Mouse (Mus musculus): ENCODE measurements around the gene Esrra. TPM values are rescaled to one million over a fixed set of nuclear protein-coding genes. Genes with fewer than 3 reads are reported as not detected.

Gene Esrra
- total RNA-seq, 2 experiments from 2014 or later: 44.1 to 44.7 TPM

DNA sequence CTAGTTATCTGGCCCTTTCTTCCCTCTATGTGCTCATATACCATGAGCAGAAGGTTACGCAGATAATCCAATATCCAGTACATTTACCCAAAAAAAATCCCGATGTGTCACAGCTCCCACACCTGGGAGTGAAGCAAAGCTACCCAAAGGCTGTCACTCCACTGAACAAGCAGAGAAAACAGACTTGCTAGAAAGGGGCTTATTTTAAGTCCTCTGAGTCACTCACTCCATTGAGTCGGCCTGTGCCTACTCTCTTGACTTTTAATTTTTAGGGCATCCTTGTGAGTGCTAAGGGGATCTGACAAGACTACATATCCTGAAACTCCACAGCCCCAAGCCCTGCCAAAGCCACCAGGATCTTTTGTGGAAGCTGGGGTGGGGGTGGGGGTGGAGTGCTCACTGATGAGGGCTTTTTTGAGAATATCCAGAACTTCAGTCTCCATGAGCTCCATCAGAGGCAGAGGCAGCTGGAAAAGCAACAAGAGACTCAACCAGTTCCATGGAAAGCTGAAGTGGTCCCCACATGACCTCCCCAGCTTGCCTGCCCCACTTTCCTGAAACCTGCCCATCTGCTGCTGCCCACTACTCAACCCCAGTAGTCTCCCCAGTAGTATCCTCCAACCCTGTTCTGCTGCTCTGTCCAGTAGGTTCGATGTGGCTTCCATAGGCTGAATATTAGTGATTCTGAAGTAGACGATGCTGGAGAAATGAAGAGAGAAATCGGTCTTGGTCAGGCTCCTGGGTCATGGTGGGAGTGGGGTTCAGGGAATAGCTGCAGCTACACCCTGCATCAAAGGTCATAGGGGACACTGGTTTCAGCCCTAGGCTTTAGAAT lies 1.5 kb upstream of the Esrra start:
- no peak for DNase-seq (ENCODE audit: low spot score in 2 of 2)

DNA sequence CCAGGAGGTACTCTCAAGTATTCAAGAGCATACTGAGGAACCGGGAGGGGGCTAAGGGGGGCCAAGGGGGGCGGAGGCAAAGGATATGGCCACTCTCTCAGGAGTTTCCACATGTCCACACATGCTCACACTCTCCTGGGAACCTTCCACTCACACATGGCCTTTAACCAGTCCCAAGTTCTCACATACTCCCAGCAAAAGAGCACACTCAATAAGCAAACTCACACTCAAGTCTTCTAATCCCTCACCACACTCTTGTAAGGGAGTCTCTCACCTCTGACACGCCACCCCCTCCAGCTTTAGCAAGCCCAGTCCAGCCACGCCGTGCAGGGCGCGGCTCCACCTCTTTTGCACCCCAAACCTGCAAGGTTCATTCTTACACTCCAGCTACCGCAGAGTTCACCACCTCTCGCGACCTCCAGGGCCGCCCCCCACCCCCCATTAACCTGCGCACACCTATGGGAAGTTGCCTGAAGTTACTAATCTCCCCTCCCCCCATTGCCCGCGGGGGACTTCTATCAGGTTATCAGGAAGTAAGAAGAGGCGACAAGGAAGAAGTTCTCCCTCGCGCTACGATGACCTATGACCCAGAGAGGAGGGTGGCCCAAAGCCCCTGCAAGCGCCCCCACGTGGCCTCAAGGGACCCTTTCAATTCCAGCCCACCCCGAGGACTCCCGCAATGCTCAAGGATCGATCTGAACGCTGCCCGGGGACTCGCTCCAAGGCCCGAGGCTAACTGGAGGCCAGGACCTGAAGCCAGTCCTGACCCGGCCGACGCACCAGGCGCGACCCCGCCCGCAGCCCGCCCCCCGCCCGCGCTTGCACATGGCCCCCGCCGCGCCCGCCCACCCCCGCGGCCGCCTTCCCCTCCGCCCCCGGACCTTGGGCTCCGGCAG lies 624 bp downstream of the Esrra start:
- peak in 1 of 2 experiments; percentile 33 for DNase-seq (ENCODE audit: low spot score in 2 of 2)

DNA sequence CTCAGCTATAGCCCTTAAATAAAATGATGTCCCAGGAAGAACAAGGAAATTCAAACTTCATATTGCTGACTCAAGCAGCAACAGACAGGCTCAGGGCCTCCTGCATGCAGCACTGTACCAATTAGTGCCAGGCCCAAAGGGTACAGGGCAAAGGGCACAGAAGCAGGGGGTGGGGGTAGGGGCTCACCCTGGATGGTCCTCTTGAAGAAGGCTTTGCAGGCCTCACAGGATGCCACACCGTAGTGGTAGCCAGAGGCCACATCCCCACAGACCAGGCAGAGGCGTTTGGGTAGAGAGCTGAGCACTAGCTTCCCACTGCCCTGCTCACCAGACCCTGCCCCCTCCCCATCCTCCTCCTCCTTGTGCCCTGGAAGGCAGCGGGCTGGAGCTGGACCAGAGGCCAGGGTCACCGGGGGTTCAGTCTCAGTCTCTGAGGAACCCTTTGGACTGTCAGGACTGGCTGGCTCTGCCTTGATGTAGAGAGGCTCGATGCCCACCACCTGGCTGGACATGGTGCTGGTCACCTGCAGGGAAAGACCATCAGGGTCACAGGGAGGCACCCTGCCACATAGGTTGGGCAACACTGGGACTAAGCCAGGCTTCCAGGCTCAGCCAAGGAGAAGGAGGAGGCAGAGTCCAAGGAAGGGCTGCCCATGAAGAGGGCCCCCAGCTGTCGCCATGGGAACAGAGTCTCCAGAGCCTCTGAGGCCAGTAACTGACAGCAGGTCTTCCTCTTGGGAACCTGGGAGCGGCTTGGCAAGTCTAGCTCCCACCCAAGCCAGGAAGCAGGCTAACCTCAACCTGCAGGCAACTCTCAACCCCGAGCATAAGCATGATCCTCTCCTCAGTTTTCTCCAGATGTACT lies 1.5 kb downstream of the Esrra start:
- DNase-seq (ENCODE audit: low spot score in 2 of 2): peak in 1 of 2 experiments; percentile 36

DNA sequence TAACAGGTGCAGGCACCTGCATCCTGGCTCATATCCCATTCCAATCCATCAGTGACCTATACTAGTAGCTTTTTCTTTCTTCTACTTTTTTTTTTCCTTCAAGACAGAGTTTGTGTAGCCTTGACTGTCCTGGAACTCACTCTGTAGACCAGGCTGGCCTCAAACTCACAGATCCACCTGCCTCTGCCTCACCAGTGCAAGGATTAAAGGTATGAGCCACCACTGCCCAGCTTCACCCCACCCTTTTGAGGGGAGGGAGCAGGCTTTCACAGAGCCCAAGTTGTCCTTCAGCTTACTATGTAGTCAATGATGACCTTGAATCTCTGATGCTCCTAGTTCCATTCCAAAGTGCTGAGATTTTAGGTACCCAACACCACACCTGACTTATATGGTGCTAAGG lies 2.2 kb downstream of the Esrra start:
- DNase-seq (ENCODE audit: low spot score in 2 of 2): no peak

DNA sequence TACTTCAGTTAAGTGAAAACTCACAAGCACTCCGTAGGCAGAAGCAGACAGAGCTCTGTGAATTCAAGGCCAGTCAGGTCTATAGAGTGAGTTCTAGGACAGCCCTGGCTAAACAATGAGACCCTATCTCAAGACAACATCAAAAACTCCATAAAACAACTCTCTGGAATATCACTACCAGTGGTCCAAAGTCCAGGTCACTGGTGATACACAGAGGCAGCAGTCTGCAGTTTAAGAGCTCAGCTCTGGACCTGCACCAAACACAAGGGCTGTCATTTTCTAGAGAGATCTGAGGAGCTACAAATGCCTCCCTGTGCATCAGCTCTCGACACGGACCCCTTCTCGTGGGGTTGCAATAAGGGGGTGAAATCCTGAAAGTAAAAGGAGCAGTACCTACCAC lies 3.3 kb downstream of the Esrra start:
- no peak for DNase-seq (ENCODE audit: low spot score in 2 of 2)

DNA sequence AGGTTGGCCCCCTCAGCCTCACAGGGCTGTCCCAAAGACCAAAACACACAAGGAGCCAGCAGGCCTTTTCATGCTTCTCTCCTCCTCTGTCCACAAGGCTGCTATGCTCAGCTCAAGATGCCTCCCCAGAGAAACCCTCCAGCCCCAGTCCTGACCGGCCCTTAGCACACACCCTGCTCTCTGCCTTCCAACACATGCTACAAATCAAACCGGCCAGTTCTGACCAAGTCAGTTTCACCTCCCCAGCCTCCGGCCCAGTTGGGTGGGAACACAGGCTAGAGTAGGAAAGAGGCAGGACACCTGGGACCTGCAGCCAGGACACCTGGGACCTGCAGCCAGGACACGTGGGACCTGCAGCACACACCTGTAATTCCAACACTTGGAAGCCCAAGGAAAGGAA lies 5.1 kb downstream of the Esrra start:
- peak in 1 of 2 experiments; percentile 16 for DNase-seq (ENCODE audit: low spot score in 2 of 2)

DNA sequence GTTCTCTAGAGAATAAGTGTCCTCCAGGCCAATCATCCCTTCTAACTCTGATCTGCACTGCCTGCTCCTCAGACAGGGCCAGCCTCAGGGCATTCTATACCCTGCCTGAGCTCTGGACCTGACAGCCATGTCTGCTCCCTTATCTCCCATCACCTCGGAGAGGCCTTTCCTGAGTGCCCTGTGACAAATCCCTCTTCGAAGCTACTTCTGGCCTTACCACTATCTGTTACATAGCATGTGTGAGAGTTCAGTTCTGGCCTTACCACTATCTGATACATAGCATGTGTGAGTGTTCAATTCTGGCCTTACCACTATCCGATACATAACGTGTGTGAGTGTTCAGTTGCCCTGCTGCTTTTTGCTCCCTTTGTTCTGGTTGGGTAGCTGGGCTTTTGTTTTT lies 6.3 kb downstream of the Esrra start:
- no peak for DNase-seq (ENCODE audit: low spot score in 2 of 2)

DNA sequence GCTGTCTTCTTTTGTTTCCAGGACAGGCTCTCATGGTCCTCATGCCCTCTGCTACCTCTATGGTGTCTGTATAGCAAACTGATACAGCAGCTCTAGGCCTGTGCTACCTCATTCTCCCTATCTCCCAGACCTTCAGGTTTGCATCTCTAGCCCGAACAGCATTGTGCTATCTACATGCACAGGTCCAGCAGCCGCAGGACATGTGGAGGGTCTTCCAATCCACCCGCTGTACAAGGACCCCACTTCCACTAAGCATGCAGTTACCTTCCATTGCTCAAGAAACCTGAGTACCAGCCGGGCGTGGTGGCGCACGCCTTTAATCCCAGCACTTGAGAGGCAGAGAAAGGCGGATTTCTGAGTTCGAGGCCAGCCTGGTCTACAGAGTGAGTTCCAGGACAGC lies 7.1 kb downstream of the Esrra start:
- no peak for DNase-seq (ENCODE audit: low spot score in 2 of 2)

DNA sequence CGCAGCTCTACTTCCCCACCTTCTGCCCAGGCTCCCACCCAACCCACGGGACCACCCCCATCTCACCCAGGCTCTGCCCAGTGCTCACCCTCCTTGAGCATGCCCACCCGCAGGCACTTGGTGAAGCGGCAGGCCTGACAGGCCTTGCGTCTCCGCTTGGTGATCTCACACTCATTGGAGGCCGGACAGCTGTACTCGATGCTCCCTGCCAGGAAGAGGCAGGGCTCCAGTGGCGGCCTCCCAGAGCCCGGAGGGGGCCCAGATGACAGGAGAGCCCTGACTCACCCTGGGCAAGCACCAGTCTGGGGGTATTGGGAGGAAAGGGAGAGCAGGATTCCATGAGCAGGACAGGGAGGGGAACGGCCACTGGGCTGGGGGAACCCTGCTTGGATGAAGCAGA lies 7.6 kb downstream of the Esrra start:
- DNase-seq (ENCODE audit: low spot score in 2 of 2): peak in 1 of 2 experiments; percentile 40

DNA sequence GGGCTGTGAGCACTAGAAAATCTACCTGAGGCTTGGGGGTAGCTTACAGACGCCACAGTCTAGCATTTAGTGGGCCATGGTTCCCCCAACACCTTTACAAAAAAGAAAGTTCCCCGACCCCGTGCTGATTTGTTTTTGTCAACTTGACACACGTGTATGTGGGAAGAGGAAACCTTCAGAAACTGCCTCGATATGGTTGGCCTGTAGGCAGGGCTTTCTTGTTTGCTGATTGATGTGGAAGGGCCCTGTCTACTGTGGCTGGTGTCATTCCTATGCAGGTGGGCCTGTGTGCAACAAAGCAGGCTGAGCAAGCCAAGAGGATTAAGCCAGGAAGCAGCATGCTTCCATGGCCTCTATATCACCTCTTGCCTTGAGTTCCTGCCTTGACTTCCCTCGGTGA lies 8.6 kb downstream of the Esrra start:
- DNase-seq (ENCODE audit: low spot score in 2 of 2): no peak

DNA sequence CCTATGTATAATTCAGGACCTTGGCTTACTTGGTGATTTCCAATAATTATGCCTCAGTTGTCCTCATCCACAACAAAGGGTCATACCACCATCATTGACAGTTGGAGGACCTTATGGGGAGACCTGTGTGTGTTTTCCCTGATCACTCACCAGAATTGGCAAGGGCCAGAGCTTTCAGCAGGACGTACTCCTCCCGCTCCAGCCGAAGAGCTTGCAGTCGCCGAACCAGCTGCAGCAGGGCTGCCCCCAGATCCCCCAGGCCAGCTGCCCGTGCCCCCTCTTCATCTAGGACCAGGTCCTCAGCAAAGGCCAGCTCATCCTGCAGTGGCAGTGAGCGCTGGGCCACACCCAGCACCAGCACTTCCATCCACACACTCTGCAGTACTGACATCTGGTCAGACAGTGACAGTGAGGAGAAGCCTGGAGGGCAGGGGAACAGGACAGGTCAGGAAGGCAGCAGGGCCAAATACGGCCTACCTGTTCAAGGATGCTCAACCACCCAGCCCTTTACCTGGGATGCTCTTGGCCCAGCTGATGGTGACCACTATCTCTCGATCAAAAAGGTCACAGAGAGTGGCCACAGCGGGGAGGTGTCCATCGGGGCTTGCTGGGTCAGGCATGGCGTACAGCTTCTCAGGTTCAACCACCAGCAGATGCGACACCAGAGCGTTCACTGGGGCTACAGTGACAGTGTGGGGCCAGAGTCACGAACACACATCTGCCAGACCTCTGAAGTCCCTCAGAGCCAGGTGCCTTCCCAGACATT lies 9.2 kb downstream of the Esrra start:
- no peak for DNase-seq (ENCODE audit: low spot score in 2 of 2)

DNA sequence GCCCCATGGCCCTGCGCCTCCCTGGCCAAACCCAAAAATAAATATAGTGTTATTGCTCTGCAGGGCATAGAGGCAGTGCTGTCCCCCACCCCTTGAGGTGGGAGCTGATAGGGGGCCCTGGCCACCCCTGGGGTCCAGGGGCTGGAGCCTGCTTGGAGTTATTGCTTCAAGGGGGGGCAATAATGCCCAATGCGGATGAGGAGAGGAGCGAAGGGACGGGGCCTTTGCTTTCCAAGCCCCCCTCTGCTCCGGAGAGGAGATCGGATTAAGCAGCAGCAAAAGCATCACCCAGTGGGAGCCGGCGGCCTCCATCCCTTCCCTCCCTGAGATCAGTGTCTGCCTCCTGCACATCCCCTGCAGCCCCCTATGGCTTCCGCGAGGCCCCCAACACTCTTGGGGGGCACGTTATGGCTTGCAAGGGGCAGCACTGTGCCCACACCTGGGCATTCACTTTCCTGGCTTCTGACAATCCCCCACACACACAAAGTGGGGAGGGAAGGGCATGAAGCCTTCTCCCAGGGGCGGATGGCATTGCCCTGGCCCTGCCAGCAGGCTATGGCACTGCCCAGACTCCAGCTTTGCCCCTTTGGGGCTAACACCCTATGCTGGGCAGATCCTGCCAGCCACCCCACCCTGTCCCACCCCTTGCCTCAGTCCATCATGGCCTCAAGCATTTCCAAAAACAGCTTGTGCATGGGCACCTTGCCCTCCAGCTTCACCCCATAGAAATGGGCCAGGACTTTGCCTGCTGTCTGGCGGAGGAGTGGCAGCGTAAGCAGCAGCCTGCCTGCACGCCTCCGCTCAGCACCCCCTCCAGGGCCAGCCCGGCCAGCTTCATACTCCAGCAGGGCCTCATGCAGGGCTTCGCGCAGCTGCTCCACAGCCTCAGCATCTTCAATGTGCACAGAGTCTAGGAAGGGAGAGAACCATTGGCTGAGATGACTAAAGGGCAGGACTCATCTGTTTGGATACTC lies 10.2 kb downstream of the Esrra start:
- DNase-seq (ENCODE audit: low spot score in 2 of 2): no peak

DNA sequence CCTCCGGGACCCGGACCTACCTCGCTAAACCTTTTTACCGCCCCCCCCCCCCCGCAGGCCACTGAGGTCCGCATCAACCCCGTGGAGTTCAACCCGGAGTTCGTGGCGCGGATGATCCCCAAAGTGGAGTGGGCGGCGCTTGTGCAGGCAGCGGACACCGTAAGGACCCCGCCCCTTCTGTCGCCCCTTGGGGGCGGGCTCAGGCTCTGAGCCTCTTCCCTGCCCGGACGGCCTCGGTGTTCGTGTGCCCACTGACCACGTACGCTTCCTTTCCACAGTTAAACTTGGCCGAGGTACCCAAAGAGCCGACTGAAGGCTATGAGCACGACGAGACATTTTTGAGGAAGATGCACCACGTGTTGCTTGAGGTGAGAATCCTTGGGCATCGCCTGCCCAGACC lies 11.3 kb downstream of the Esrra start:
- peak in 1 of 2 experiments; percentile 60 for DNase-seq (ENCODE audit: low spot score in 2 of 2)

DNA sequence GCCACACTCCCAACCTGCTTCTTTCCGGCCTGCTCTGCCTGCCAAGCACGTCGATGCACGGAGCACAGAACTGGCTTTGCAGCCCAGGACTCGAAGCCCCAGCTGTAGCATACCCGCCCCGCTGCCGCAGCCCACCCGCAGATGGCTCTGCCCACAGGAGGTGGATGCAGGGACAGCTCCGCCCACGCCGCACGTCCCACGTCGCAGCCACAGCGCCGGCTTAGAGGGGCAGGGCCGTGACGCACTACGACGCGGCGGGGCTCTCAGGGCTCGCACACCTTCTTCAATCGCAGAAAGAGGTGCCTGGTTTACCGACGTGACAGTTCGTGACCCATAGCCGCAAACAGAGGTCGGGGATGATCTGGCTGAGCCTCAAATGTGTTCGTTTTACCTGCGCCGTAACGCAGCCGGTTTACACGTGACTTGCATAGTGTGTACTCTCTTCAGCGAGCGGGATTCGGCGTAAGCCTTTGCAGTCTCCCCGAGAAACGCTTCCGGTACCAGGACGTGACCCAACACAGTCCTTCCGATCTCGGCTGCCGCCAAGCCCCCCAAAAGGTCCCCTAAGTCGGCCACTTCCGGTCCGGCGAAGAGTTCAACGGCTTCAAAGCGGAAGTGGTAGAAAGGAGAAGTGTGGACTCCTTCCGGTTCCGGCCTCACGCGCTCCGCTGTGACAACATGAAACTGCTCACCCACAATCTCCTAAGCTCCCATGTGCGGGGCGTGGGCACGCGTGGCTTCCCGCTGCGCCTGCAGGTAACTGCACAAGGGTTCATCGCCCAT lies 11.9 kb downstream of the Esrra start, which contains the start of the genes Trmt112 and Prdx5:
Trmt112 (plus strand) TSS at position 192 of the 783 bp plus-strand sequence.
Prdx5 (minus strand) TSS at position 600 of the 783 bp plus-strand sequence.
- peak; percentile 76 to 90 for DNase-seq (ENCODE audit: low spot score in 2 of 2)

DNA sequence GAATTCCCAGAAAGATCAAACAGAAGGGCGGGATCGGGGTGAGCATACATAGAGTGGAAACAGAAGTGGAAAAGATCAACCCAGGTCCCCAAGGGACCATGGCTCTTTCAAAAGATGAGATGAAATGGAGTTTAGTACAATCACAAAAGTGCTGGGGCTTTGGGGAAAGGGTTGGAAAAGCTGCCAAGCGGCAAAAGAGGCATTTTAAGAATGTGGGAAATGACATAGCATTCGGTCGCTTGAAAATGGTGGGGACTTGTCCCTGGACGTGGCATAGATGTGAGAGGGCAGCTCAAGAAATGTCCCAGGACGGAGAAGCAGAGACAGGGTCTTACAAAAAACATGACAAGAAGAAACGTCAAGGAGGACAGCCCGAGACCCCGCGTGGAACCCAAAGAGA lies 12.6 kb downstream of the Esrra start:
- no peak for DNase-seq (ENCODE audit: low spot score in 2 of 2)

DNA sequence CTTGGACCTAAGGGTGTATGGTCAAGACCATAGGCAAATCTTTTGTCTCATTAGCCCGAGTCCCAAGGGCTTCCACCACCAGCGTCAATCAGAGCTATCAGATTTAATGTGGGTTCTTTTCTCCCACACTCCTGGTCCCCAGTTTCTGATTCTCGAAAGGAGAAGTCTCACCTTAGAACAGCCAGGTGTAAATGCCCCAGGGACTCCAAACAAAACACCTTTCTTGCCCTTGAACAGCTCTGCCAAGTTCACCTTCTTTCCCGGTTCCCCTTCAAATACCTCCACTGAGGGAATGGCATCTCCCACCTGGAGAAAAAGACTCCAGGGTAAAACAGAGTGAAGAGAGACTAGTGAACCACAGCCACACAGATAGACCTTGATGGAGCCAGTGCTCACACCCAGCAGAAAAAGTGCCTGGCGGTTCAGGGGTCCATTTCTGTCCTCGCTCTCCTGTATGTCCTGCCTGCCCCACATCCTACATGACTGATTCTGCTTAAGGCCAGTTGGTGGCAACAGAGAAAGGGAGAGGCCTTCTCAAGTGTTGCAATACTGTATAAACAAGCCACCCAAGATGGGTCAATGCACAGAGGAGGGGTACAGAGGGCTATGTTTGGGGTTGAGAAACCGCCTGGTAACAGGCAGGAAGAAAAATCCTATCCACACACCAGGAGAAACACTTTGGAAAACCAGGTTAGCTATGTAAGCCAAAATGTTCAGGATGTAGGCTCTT lies 13.6 kb downstream of the Esrra start:
- DNase-seq (ENCODE audit: low spot score in 2 of 2): no peak

DNA sequence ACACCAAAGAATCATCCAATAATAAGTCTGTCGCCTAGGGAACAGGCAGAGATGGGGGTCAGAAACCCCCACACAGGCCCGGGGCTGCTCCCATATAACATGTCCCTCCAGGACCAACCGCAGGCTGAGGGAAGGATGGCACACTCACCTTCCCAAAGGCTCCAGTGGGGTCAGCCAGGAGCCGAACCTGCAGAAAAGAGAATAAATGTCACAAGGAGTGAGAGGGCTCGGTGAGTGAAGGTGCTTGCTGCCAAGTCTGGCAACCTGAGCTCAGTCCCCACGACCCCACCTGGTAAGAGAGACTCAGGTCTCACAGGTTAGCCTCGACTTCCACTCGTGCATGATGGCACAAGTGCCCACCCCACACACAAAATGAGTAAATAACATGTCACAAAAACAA lies 14.5 kb downstream of the Esrra start:
- no peak for DNase-seq (ENCODE audit: low spot score in 2 of 2)

DNA sequence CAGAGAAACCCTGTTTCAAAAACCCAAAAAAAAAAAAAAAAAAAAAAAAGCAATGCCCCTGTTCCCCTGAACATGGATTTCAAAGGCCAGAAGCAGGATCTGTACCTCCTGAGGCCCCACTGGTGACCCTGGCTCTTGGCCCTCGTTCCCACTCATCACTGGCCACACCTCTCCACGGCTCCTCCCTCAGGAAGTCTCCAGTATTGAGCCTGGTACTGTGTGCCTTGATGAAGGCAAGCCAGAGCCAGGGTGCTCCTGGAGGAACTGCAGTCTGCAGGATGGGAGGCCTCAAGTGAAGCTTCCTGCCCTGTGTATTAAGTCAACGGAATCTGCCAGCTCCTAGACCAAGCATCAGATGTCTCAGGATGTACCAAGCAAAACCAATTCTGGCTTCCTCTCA lies 15.4 kb downstream of the Esrra start:
- no peak for DNase-seq (ENCODE audit: low spot score in 2 of 2)
